Mouse (Mus musculus) adrenal gland, postnatal 10 days (tissue): ENCODE results near the gene Nr1h5. TPM values are rescaled to one million over a fixed set of nuclear protein-coding genes. Genes with fewer than 3 reads are reported as not detected.

ENCODE experiments used
- total RNA-seq, 2 experiments: library from RNA; stranded (reverse); gene quantifications; 2 replicates each; pipeline ENCODE4 v1.2.3; 2021

Gene Nr1h5
- total RNA-seq, 2 experiments from 2014 or later: 0.36 to 0.45 TPM

Other genes with a start within 250 kb of the Nr1h5 start
- gene Tspan2, start 229.6 kb downstream of the Nr1h5 start, total RNA-seq: 10 to 100 TPM; 12.3 to 17.1 TPM
- not detected for gene Tshb, start 181.4 kb downstream of the Nr1h5 start, total RNA-seq
- gene Sycp1, start 28.0 kb downstream of the Nr1h5 start, total RNA-seq: not detected
- gene Sike1, start 31.6 kb upstream of the Nr1h5 start, total RNA-seq: 10 to 100 TPM; 66.9 to 90.1 TPM
- gene Csde1, start 56.3 kb upstream of the Nr1h5 start, total RNA-seq: 100 to 1,000 TPM; 307 to 342 TPM
- 10 to 100 TPM; 83.3 to 99.7 TPM for gene Nras, start 94.2 kb upstream of the Nr1h5 start, total RNA-seq
- gene Ampd1, start 109.9 kb upstream of the Nr1h5 start, total RNA-seq: 10 to 100 TPM in 1 of 2 experiments, 1 to 10 TPM in 1; 8.3 to 19.9 TPM
- gene Dennd2c, start 138.5 kb upstream of the Nr1h5 start, total RNA-seq: 1 to 10 TPM; 2.0 to 3.4 TPM
- 10 to 100 TPM; 51.7 to 59.0 TPM for gene Bcas2, start 207.5 kb upstream of the Nr1h5 start, total RNA-seq